Mouse (Mus musculus) myocyte (in vitro differentiated cells): ENCODE results near the gene Nrsn2. TPM values are rescaled to one million over a fixed set of nuclear protein-coding genes. Genes with fewer than 3 reads are reported as not detected.

Source experiments
- H3K27me3 ChIP-seq: one replicate; pipeline ENCODE4 v1.6.1; 2011; ENCODE audit not compliant: control insufficient read depth, insufficient read depth, insufficient read length
- H3K36me3 ChIP-seq: one replicate; pipeline ENCODE4 v1.6.1; 2011; ENCODE audit not compliant: control insufficient read depth, insufficient read depth
- H3K4me2 ChIP-seq: one replicate; pipeline ENCODE4 v1.6.1; 2011; ENCODE audit warnings: low read depth, control low read depth
- H3K4me3 ChIP-seq: one replicate; pipeline ENCODE4 v1.5.1; 2011; ENCODE audit warnings: mild to moderate bottlenecking, control low read depth, moderate library complexity
- H3K79me2 ChIP-seq: one replicate; pipeline ENCODE4 v1.6.1; 2011; ENCODE audit not compliant: control insufficient read depth, insufficient read depth
- H3ac ChIP-seq: one replicate; pipeline ENCODE4 v1.6.1; 2011; ENCODE audit not compliant: control insufficient read depth, insufficient read length
- CEBPB ChIP-seq: IDR thresholded peaks from 2 replicates; pipeline ENCODE4 v1.6.1; 2011; ENCODE audit warnings: mild to moderate bottlenecking, moderate library complexity; ENCODE audit not compliant: poor library complexity, insufficient read depth, severe bottlenecking
- E2F4 ChIP-seq: IDR thresholded peaks from one replicate; pipeline ENCODE4 v1.6.1; 2011; ENCODE audit warnings: mild to moderate bottlenecking, control low read depth, moderate library complexity; ENCODE audit not compliant: insufficient read depth
- MAX ChIP-seq: IDR thresholded peaks from one replicate; pipeline ENCODE4 v1.6.1; 2011; ENCODE audit warnings: low read depth, mild to moderate bottlenecking, control low read depth
- MYOD1 ChIP-seq, 3 experiments: IDR thresholded peaks; one replicate each; pipeline ENCODE4 v1.6.1; 2011; ENCODE audit warnings: control low read depth in 2 of 3, low read depth in 2 of 3, mild to moderate bottlenecking in 2 of 3, moderate library complexity in 1 of 3; ENCODE audit not compliant: insufficient read length in 2 of 3, control insufficient read depth in 1 of 3
- MYOG ChIP-seq, 3 experiments: IDR thresholded peaks; one replicate each; pipeline ENCODE4 v1.6.1; 2011; ENCODE audit warnings: control low read depth in 2 of 3, low read depth in 2 of 3, mild to moderate bottlenecking in 2 of 3; ENCODE audit not compliant: insufficient read length in 2 of 3, control insufficient read depth in 1 of 3, insufficient read depth in 1 of 3
- POLR2A ChIP-seq: IDR thresholded peaks from one replicate; pipeline ENCODE4 v1.6.1; 2011; ENCODE audit warnings: low read depth, mild to moderate bottlenecking, control low read depth, moderate library complexity; ENCODE audit not compliant: insufficient read length
- POLR2AphosphoS2 ChIP-seq: IDR thresholded peaks from one replicate; pipeline ENCODE4 v1.6.1; 2011; ENCODE audit warnings: low read depth, control low read depth; ENCODE audit not compliant: insufficient read length
- REST ChIP-seq: IDR thresholded peaks from one replicate; pipeline ENCODE4 v1.6.1; 2011; ENCODE audit warnings: mild to moderate bottlenecking, control low read depth, moderate library complexity; ENCODE audit not compliant: insufficient read depth, insufficient read length
- SRF ChIP-seq: IDR thresholded peaks from one replicate; pipeline ENCODE4 v1.6.1; 2011; ENCODE audit warnings: low read depth; ENCODE audit not compliant: control insufficient read depth, insufficient read length
- TCF12 ChIP-seq: IDR thresholded peaks from one replicate; pipeline ENCODE4 v1.6.1; 2011; ENCODE audit warnings: mild to moderate bottlenecking, control low read depth; ENCODE audit not compliant: poor library complexity, insufficient read depth, severe bottlenecking
- TCF3 ChIP-seq: IDR thresholded peaks from one replicate; pipeline ENCODE4 v1.6.1; 2011; ENCODE audit warnings: low read depth, control low read depth; ENCODE audit not compliant: insufficient read length
- USF1 ChIP-seq: IDR thresholded peaks from one replicate; pipeline ENCODE4 v1.6.1; 2011; ENCODE audit warnings: low read depth, mild to moderate bottlenecking, control low read depth, moderate library complexity
- polyA plus RNA-seq: library from polyadenylated mRNA; unstranded; fragments of >200 nt; fragmentation: generic; extraction: Trizol; gene quantifications from one replicate; pipeline ENCODE4 v1.2.1, GENCODE M21; 2012; ENCODE audit warnings: missing spikeins

Gene Nrsn2
- polyA plus RNA-seq, 1 experiment, result not detected

DNA sequence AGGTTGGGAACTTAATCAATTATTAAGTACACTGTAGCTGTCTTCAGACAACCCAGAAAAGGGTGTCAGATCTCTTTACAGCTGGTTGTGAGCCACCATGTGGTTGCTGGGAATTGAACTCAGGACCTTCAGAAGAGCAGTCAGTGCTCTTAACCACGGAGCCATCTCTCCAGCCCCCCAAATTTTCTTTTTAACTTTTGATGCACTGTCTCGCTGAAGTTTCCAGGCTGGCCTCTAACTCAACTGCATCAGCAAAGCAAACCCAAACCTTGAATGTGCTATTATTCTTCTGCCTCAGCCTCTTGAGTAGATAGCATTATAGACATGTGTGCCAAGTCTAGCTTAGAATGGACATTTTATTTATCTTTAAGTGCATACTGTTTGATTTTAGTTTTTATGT lies 28.7 kb downstream of the Nrsn2 start:
- no peaks in the 10 kb centered on the region for H3K27me3 ChIP-seq
- TF ChIP-seq POLR2AphosphoS2 (no peak), MYOG (IDR thresholded peaks at IDR 0.05; ENCODE audit: control insufficient read depth in 1 of 3, insufficient read depth in 1 of 3, insufficient read length in 2 of 3, low read depth in 2 of 3) (no peak), TCF3 (no peak), USF1 (no peak), REST (no peak), MAX (no peak), TCF12 (no peak), POLR2A (no peak), SRF (no peak), E2F4 (no peak)
- no peak overlapping the region for H3ac ChIP-seq
- peaks cover under 1% of the 10 kb centered on the region for H3K36me3 ChIP-seq
- H3K79me2 ChIP-seq, result peaks cover 4% of the 10 kb centered on the region
- no peak overlapping the region for H3K4me2 ChIP-seq
- H3K4me3 ChIP-seq, result no peak overlapping the region

DNA sequence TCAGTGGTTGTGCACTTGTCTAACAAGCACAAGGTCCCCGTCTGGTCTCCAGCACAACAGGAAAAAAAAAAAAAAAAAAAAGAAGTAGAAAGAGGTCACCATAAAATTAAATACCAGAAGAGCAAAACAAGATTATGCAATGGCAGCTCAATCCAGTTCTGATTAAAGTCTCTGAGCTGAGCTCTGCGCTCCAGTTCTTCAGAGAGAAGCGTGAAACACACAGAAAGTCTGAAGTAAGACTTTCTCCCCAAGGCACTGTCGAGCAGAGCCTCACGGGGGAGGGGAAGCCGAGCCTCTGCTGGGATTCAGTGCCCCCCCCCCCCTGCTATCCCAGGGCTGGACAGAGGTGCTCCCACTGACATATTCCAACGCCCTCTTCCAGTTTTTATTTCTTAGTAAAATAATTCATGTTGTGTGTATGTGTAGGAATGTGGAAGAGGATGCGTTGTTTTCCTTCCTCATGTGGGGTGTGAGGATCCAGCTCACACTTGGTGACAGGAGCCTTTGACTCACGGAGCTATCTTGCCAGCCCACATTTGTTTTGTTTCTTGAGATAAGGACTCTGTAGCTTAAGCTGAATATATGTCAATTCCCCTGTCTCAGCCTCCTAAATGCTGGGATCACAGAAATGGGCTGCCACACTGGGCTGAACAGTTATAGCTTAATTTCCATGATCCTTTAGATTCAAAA lies 29.5 kb downstream of the Nrsn2 start:
- H3K27me3 ChIP-seq, result no peaks in the 10 kb centered on the region
- H3ac ChIP-seq, result no peak overlapping the region
- TF ChIP-seq MAX (no peak), POLR2AphosphoS2 (no peak), SRF (no peak), E2F4 (no peak), POLR2A (no peak), USF1 (no peak), CEBPB (no peak), TCF3 (no peak), MYOG (IDR thresholded peaks at IDR 0.05; ENCODE audit: control insufficient read depth in 1 of 3, insufficient read depth in 1 of 3, insufficient read length in 2 of 3, low read depth in 2 of 3) (no peak), MYOD1 (IDR thresholded peaks at IDR 0.05; ENCODE audit: control insufficient read depth in 1 of 3, insufficient read length in 2 of 3, low read depth in 2 of 3) (no peak), TCF12 (no peak), REST (no peak)
- H3K36me3 ChIP-seq, result peaks cover 8% of the 10 kb centered on the region
- peaks cover 12% of the 10 kb centered on the region for H3K79me2 ChIP-seq
- no peak overlapping the region for H3K4me3 ChIP-seq
- H3K4me2 ChIP-seq, result no peak overlapping the region

GRCm38 (mm10) chr2:152345393-152345792 lies 31.0 kb downstream of the Nrsn2 start:
- TF ChIP-seq MYOD1 (IDR thresholded peaks at IDR 0.05; ENCODE audit: control insufficient read depth in 1 of 3, insufficient read length in 2 of 3, low read depth in 2 of 3), result no peak
- no peak for TF ChIP-seq E2F4
- no peak for TF ChIP-seq TCF3
- TF ChIP-seq REST, result no peak
- TF ChIP-seq USF1, result no peak
- TF ChIP-seq CEBPB, result no peak
- TF ChIP-seq TCF12, result no peak
- TF ChIP-seq POLR2AphosphoS2, result no peak
- no peak for TF ChIP-seq MYOG (IDR thresholded peaks at IDR 0.05; ENCODE audit: control insufficient read depth in 1 of 3, insufficient read depth in 1 of 3, insufficient read length in 2 of 3, low read depth in 2 of 3)
- TF ChIP-seq SRF, result no peak
- TF ChIP-seq POLR2A, result no peak
- TF ChIP-seq MAX, result no peak
- H3K27me3 ChIP-seq, result no peaks in the 10 kb centered on the region
- no peak overlapping the region for H3K4me3 ChIP-seq
- no peak overlapping the region for H3ac ChIP-seq
- peaks cover 28% of the 10 kb centered on the region for H3K79me2 ChIP-seq
- no peak overlapping the region for H3K4me2 ChIP-seq
- H3K36me3 ChIP-seq, result peaks cover 23% of the 10 kb centered on the region

GRCm38 (mm10) chr2:152344909-152345308 lies 31.5 kb downstream of the Nrsn2 start:
- TF ChIP-seq REST (no peak), POLR2AphosphoS2 (no peak), TCF3 (no peak), POLR2A (no peak), SRF (no peak)
- Histone ChIP-seq H3K4me3 (no peak overlapping the region), H3ac (no peak overlapping the region), H3K27me3 (no peaks in the 10 kb centered on the region), H3K79me2 (peaks cover 33% of the 10 kb centered on the region), H3K36me3 (peaks cover 28% of the 10 kb centered on the region), H3K4me2 (peak overlapping the region; percentile 84)

DNA sequence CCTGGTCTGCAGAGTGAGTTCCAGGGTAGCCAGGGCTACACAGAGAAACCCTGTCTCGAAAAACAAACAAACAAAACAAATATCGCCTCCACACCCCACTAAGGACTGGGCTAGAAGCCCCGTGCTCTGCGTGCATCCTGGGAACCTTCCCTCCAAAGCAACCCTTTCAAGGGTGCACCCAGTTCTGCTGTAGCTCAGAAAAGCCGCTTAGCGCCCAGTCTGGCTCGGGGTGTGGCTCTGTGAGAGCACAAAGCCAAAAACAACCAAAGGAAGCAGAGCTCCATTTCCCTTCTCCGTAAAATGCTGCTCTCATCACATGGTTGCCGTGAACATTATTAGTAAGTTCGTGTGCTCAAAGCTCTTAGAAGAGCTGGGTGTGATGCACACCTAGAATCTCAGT lies 32.1 kb downstream of the Nrsn2 start:
- H3K36me3 ChIP-seq, result peaks cover 34% of the 10 kb centered on the region
- H3K4me3 ChIP-seq, result peak overlapping the region; percentile 84
- peaks cover 38% of the 10 kb centered on the region for H3K79me2 ChIP-seq
- peak overlapping the region; percentile 84 for H3K4me2 ChIP-seq
- TF ChIP-seq TCF3, result no peak
- TF ChIP-seq SRF, result no peak
- TF ChIP-seq POLR2A, result peak; percentile 56
- TF ChIP-seq MYOG (IDR thresholded peaks at IDR 0.05; ENCODE audit: control insufficient read depth in 1 of 3, insufficient read depth in 1 of 3, insufficient read length in 2 of 3, low read depth in 2 of 3), result no peak
- peak; percentile 34 for TF ChIP-seq POLR2AphosphoS2
- no peak for TF ChIP-seq MAX
- no peak for TF ChIP-seq CEBPB
- no peak for TF ChIP-seq REST
- no peak for TF ChIP-seq MYOD1 (IDR thresholded peaks at IDR 0.05; ENCODE audit: control insufficient read depth in 1 of 3, insufficient read length in 2 of 3, low read depth in 2 of 3)
- TF ChIP-seq TCF12, result no peak
- TF ChIP-seq E2F4, result no peak
- no peak for TF ChIP-seq USF1
- H3ac ChIP-seq, result peak overlapping the region; percentile 6
- H3K27me3 ChIP-seq, result no peaks in the 10 kb centered on the region
